Mouse (Mus musculus): Measurements from ENCODE around the gene Pon3.

DNA sequence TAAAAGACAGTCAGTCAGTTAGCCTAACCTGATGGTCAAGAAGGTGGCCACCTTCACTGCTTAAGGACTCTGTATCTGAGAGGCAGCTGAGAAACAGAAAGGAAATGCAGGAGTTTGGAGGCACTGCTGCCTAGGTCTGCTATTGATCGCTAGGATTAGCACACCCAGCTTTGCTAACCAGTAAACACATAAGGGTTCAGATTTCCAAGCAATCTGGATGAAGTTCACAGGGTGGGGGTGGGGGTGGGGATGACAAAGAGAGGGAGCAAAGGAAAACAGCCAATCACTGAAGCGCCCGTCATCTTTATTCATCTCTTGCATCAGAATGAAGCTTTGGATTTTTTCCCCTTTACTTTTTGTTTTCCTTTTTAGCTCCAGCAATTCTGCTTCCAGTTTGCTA lies 34.0 kb downstream of the Pon3 start:
- TF ChIP-seq TAL1 (IDR thresholded peaks at IDR 0.05; ENCODE audit: low read length) (no peak), GATA1 (IDR thresholded peaks at IDR 0.05; ENCODE audit: low read length) (no peak)
